Mouse (Mus musculus) monocyte, adult 5-6 weeks (primary cell): ENCODE measurements around the gene Adipor2. TPM values are rescaled to one million over a fixed set of nuclear protein-coding genes. Genes with fewer than 3 reads are reported as not detected.

ENCODE experiments used
- ATAC-seq: fragments of 153-309, 156-312 bp; replicated peaks from 2 replicates; pipeline ENCODE4 v1.8.0; 2017; ENCODE audit warnings: mild to moderate bottlenecking; ENCODE audit not compliant: low TSS enrichment, insufficient number of reproducible peaks, severe bottlenecking, poor library complexity, low FRiP score
- total RNA-seq: library from RNA; stranded (forward); fragments of 200-1000, 200-491, 200-594 nt; gene quantifications from 3 replicates; pipeline ENCODE4 v1.2.3, GENCODE M21; 2017

Gene Adipor2
- total RNA-seq, 1 experiment from 2014 or later = 127 TPM

DNA sequence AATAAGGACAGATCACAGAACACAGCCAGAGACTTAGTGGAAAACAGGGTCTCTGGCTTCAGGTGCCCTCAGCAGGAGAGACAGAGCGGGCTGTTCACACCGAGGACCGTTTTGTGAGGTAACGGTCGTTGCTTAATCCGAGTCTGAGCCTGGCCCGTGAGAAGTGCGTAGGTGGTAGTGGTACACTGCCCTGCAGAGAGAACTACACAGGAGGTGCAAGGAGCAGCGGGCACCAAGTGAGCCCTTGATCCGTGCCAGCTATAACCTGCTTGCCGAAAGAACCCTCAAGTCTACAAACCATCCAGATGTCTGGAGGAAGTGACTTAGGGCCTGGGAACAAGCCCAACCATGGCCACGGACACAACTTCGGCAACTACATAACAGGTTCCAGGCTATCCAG, 11.8 kb upstream of the Adipor2 start:
- no peak for ATAC-seq

DNA sequence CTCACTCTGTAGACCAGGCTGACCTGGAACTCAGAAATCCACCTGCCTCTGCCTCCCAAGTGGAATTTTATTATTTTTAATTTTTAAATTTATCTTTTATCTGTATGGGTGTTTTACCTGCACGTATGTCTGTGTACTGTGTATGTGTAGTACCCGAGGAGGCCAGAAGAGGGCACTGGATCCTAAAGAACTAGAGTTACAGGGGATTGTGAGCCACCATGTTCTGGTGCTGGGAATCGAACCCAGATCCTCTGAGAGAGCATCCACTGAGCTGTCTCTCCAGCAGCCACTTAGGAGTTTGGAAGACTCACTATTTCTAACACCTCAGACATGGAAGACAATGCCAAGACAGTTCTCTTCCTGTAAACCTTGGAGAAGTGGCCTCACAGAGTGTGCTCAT, 11.1 kb upstream of the Adipor2 start:
- ATAC-seq = no peak

- ATAC-seq = no peak
Observed at GRCm38 (mm10) chr6:119421001-119421400, 3.5 kb upstream of the Adipor2 start.

GRCm38 (mm10) chr6:119420357-119420756, 2.9 kb upstream of the Adipor2 start:
- no peak for ATAC-seq

DNA sequence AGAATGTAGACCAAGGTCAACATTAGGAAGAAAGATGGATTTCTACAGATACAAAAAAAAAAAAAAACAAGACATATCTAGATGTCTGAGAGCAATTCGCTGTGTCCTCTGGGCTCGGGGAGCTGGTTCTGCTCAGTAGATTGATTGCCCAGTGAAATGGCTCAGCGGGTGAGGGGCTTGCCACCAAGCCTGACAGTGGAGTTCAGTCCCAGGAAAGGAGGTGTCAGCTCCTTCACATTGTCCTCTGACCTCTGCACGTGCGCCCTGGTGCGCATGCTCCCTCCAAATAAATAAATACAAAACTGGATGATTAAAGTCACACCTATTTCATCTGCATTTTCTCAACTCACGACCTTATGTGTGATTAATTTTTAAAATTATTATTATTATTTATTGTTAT, 1.9 kb upstream of the Adipor2 start:
- ATAC-seq = no peak

- no peak for ATAC-seq
Observed at GRCm38 (mm10) chr6:119418392-119419251, 1.1 kb upstream of the Adipor2 start.

GRCm38 (mm10) chr6:119417821-119418220, 317 bp upstream of the Adipor2 start:
- ATAC-seq = no peak

GRCm38 (mm10) chr6:119416643-119417042, 861 bp downstream of the Adipor2 start:
- no peak for ATAC-seq

- ATAC-seq = no peak
Observed at GRCm38 (mm10) chr6:119414262-119415043, 3.1 kb downstream of the Adipor2 start.

- no peak for ATAC-seq
Observed at GRCm38 (mm10) chr6:119412588-119412987, 4.9 kb downstream of the Adipor2 start.

- no peak for ATAC-seq
Observed at GRCm38 (mm10) chr6:119411511-119411910, 6.0 kb downstream of the Adipor2 start.

DNA sequence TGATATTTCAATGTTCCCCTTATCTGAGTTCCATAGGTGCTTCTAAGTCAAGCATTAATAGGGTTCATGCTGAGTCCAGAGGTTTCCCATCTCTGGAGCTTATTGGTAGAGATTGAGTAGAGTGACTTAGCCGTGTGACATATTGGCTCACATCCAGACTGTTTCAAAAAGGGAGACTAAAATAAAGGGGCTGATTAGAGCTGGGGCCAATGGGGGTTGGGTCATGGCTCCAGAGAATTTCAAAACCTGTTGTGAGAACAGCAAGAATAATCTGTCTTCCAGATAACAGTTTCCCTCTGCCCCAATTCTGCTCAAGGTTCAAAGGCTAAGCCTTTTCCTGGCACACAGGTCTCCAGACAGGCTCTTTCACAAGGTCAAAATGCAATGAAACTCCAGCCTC, 7.7 kb downstream of the Adipor2 start:
- ATAC-seq = no peak

DNA sequence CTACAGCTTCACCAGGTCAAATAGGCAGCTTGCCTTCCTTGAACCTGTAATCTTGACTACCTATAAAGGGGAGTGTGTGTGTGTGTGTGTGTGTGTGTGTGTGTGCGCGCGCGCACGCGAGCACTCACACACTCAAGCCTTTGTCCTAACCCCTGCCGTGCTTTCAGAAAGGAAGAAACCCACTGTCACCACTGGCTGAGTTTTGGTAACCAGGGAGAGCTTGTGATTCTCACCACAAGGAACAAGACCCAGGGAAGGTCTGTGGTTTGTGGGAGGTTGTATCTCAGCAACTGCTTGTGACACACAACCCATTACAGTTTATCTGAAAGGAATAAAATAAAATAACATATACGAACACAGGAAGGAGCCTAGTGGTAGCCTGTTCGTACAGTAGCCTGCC, 8.9 kb downstream of the Adipor2 start:
- peak; percentile 64; the same call in 1 of the 2 replicates for ATAC-seq

DNA sequence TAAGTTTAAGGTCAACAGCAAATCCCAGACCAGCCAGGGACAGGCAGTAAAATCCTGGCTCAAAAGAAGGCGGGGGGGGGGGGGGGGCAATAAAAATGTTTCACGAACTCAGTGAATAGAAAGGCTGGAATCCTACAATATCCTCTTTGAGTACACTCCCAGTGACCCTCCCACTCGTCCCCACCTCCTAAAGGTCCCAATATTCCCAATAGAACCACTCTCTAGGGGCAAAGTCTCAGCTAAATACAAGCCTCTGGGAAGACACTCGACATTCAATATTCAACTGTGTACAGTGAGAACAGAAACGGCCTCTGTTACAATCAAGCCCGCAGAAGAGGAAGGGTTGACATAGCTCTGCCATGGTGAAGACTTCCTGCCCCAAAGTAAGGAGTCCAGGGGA, 9.7 kb downstream of the Adipor2 start:
- 0 out of 2 replicates have a peak, but pooled peaks have one; percentile 24 for ATAC-seq

- ATAC-seq = no peak
Observed at GRCm38 (mm10) chr6:119406528-119406927, 11.0 kb downstream of the Adipor2 start.

GRCm38 (mm10) chr6:119405310-119405709, 12.2 kb downstream of the Adipor2 start:
- no peak for ATAC-seq

GRCm38 (mm10) chr6:119404854-119405253, 12.7 kb downstream of the Adipor2 start:
- no peak for ATAC-seq

DNA sequence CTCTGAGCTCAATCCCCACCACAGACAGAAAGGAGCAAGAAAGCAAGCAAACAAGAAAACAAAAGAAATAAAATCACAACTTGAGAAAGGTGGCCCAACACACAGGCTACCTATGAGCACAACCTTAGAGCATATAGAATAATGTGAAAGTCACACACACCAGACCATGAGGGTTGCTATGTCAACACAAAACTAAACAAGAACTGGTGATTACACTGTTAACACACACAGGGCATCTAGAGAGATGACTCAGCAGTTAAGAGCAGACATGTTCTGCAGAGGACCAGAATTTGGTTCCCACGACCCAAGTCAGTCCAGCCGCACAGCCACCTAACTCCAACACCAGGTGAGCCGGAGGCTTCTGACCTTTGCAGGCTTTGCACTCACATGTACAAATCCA, 14.5 kb downstream of the Adipor2 start:
- peak; percentile 75 for ATAC-seq

GRCm38 (mm10) chr6:119401545-119402304, 15.8 kb downstream of the Adipor2 start:
- no peak for ATAC-seq
